Mouse (Mus musculus): ENCODE results near the gene Catsperd. TPM values are rescaled to one million over a fixed set of nuclear protein-coding genes. Genes with fewer than 3 reads are reported as not detected.
A peak's percentile ranks its signal among the peaks of the same experiment; 100 is the strongest.

Gene Catsperd
- total RNA-seq (2021), result under 1 TPM; 0.84 TPM
- long read RNA-seq, experiment 1, partial matches to known transcripts, result 1 of 4 reads
- long read RNA-seq, experiment 1, other reads (novel, unspliced or antisense), result 3 of 4 reads
- long read RNA-seq, experiment 2, partial matches to known transcripts, result 0 of 2 reads
- long read RNA-seq, experiment 2, other reads (novel, unspliced or antisense), result 2 of 2 reads

- DNase-seq (ENCODE audit: low spot score in 2 of 2), result no peak
These were observed at the start of gene Catsperd for GRCm38 (mm10) chr17:56627530-56628277. Gene Catsperd (plus strand): TSS chr17:56628143.

GRCm38 (mm10) chr17:56583071-56583470, 44.9 kb upstream of the Catsperd start:
- DNase-seq (ENCODE audit: low spot score in 2 of 2), result no peak

- DNase-seq (ENCODE audit: low spot score in 2 of 2), result no peak
These were observed 44.2 kb upstream of the Catsperd start for GRCm38 (mm10) chr17:56583611-56584256.

GRCm38 (mm10) chr17:56584257-56585130, 43.4 kb upstream of the Catsperd start, which contains the start of the genes Safb2 and Safb:
Gene Safb2 (minus strand): TSS chr17:56584585.
Gene Safb (plus strand): TSS chr17:56584825.
- DNase-seq (ENCODE audit: low spot score in 2 of 2), result peak; percentile 99

- DNase-seq (ENCODE audit: low spot score in 2 of 2), result peak in 1 of 2 experiments; percentile 28
These were observed 42.6 kb upstream of the Catsperd start for GRCm38 (mm10) chr17:56585171-56585821.

- DNase-seq (ENCODE audit: low spot score in 2 of 2), result no peak
These were observed 40.2 kb upstream of the Catsperd start for GRCm38 (mm10) chr17:56587773-56588172.

GRCm38 (mm10) chr17:56588921-56589320, 39.0 kb upstream of the Catsperd start:
- DNase-seq (ENCODE audit: low spot score in 2 of 2), result no peak

DNA sequence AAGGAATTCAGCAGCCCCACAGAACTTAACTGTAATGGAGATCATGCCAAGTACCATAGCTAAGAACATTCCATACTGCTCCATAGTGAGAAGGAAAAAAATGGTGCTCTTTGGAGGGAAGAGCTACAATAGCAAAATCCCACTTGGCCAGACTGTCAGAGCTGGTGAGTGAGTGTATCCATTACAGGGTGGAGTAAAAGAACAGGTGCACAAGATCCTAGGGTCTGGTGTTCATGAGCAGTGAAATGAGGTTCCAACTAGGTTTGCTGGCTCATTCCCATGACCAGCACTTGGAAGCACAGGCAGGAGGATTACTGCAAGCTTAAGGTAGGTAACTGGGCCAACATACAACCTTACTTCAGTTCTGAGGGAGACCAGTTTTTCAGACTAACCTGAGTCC, 35.4 kb upstream of the Catsperd start:
- DNase-seq (ENCODE audit: low spot score in 2 of 2), result no peak

DNA sequence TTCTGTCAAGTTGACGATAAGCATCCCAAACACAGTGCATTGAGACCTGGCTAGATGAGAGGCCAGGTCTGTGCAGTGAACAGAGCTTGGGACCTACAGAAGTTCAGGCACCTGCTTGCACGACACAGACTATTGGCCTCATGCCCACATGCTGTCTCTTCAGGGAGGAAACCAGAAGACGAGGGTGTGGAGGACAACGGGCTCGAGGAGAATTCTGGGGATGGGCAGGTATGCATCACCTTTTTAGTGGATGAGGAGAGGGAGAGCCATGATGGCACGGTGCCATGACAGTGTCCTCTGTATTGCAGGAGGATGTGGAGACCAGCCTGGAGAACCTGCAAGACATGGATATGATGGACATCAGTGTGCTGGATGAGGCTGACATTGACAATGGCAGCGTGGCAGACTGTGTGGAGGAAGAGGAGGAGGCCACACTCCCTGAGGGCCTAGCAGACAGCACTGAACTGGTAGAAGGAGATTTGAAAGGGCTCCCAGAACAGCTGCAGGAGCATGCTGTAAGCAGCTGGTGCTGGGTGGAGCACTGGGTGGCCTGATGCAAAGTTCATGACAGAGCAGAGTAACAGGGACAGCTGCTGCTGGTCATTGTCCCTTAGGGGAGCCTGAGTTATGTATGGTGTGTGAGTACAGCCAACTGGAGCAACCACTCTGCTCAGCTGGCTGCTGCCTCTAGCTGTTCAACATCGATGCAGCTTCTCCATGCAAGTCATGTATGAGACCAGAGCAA, 34.2 kb upstream of the Catsperd start:
- no peak for DNase-seq (ENCODE audit: low spot score in 2 of 2)

DNA sequence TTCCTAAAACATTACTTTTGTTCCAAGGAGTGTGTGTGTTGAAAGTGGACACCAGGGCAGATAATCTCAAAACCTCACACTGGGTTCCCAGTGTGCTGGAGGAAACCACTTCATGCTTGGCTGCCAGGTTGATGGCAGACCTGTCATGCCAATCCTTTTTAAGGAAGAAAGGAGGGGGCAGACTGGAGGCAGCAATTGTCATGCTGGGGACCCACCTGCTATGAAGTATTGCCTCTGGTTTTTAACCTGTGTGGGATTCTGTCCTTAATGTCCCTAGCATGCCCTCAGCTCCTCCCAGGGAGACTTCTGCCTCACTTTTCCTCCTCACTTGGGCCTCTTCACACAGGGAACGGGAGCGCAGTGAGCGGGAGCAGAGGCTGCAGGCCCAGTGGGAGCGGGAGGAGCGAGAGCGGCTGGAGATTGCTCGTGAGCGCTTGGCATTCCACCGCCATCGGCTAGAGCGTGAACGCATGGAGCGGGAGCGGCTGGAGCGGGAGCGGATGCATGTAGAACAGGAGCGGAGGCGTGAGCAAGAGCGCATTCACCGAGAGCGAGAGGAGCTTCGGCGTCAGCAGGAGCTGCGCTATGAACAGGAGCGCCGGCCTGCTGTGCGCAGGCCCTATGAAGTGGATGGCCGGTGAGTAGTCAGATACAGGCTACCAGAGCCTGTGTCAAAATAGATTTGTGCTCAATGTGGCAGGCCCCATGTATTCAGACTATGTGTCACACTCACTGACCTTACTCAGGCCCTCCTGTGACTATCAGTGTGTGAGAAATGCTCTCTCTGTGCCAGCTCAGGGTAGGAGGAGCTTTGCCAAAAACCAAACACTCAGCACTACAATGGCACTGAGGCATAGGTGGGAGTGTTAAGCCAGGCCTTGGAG, 24.5 kb upstream of the Catsperd start:
- no peak for DNase-seq (ENCODE audit: low spot score in 2 of 2)

DNA sequence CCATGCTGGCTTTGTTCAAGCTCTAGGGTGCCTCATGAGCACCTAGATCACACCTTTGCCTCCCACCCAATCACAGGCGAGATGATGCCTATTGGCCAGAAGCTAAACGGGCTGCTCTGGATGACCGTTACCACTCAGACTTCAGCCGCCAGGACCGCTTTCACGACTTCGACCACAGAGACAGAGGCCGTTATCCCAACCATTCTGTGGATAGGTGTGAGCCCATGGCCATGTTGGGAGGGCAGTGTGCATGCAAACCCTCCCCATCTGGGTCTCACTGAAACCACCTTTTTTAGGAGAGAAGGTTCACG, 23.9 kb upstream of the Catsperd start:
- DNase-seq (ENCODE audit: low spot score in 2 of 2), result no peak

- DNase-seq (ENCODE audit: low spot score in 2 of 2), result no peak
These were observed 23.5 kb upstream of the Catsperd start for GRCm38 (mm10) chr17:56604422-56604821.

DNA sequence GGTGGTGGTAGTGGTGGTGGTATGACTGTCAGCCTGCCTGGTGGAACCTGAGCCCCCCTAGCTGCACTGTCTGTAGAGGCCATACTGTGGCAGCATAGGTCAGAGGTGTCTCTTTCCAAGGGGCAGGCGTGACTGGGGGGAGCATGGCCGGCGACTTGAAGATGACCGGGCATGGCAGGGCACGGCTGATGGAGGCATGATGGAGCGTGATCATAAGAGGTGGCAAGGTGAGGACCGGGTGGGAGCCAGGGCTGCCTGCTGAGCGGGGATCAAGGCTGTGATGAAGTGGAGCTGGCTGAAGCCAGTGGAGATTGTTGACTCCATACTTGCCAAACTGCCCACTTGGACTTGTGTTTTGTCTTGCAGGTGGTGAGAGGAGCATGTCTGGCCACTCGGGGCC, 22.5 kb upstream of the Catsperd start:
- no peak for DNase-seq (ENCODE audit: low spot score in 2 of 2)

- DNase-seq (ENCODE audit: low spot score in 2 of 2), result no peak
These were observed 20.4 kb upstream of the Catsperd start for GRCm38 (mm10) chr17:56607521-56608062.

DNA sequence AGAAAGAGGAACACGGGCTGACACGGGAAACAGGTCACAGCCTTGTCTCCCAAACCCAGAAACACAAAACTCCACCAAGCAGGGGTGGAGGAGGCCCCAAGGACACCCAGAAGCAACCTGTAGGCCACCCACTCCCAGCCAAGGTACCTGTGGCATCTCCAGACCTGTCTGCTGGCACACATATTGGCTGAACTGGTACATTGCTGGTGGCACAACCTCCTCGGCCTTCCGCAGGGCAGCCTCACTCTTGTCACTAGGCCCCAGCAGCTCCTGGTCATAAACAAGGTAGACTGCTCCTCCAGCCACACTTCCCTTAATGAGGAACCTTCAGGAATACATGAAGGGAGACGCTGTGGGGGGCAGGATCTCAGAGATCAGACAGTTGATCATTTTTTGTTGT, 19.2 kb upstream of the Catsperd start:
- no peak for DNase-seq (ENCODE audit: low spot score in 2 of 2)

GRCm38 (mm10) chr17:56609452-56610171, 18.3 kb upstream of the Catsperd start, which contains the start of gene 2410015M20Rik:
Gene 2410015M20Rik (minus strand): TSS chr17:56609771.
- DNase-seq (ENCODE audit: low spot score in 2 of 2), result peak; percentile 95 to 97

- DNase-seq (ENCODE audit: low spot score in 2 of 2), result no peak
These were observed 16.6 kb upstream of the Catsperd start for GRCm38 (mm10) chr17:56611323-56611722.
